Mouse (Mus musculus): ENCODE results near the gene Ndufa4l2. TPM values are rescaled to one million over a fixed set of nuclear protein-coding genes. Genes with fewer than 3 reads are reported as not detected.

Gene Ndufa4l2
- polyA plus RNA-seq, 1 experiment from 2014 or later, result 64.6 TPM

DNA sequence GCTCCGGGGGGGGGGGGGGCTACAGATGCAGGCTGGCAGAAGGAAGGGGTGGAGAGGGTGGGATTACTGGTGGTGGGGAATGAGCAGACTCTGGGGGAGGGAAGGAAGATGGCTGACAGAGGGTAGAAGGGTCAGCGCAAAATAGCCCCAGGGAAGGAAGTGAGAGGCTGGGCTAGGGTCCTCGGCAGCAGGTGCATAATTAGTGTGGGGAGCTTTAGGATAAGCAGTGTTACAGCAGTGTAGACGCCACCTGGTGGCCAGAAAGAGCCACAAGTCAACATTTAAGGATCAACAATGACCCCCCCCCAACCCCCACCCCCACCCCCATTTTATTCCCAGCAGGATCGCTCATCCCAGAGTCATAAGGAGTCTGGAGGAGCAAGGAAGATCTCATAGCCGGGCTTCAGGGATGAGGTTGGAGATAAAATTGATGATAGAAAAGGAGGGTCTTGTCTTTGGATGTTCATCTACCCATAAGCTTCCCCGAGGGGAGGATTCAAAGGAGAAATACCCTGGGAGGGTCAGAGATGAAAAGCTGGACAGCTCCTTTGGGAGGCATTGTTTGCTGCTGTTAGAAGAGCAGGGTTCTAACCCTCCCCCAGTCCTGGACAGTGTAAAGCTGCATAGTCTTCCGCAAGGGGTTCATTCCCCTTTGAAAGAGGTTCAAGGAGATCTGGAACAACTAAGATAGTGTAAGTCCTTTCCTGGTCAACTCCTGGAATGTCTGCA, 22.0 kb downstream of the Ndufa4l2 start:
- peaks cover 51% of the 10 kb centered on the region for H3K27me3 ChIP-seq (replicated peaks; ENCODE audit: control insufficient read depth, insufficient read depth, low read length)

DNA sequence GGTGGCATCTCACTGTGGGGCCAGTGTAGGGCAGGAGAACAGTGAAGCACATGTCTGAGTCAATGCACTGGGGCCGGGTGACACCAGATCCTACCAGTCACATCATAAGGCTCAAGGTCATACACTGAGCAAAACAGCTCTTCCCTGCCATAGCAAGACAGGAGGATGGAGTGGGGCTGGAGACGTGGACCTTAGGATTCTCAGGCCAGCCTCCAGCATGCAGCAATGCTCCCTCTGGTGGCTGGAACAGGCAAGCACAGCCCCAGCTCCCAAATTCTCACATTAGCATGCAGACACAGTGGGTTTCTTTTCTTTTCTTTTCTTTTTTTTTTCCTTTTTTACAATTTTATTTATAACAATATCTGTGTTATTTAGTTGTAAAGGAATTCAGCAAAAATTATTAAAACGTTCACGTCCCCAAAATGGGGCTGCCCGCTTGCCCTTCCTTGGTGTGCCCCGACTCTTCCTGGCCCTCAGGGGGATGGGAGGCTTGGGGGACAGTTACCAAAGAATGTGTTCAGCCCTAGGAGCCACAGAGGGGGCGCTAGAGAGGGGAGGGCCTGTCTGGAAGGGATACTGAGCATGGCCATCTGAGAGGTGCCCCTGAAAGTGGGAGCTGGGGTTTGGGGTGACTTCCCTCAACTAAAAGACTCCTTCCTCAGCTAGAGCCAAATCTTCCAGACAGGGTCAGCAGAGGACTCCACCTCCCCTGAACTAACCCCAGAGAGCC, 23.3 kb downstream of the Ndufa4l2 start:
- 30% methylated on average over 7 of the region's 7 CpGs for WGBS
- H3K9me3 ChIP-seq (ENCODE audit: control insufficient read depth, low read length), result no peaks in the 10 kb centered on the region
- H3K4me3 ChIP-seq (ENCODE audit: low read length), result no peak overlapping the region
- H3K9ac ChIP-seq (ENCODE audit: low read depth, low read length), result no peak overlapping the region
- H3K36me3 ChIP-seq (ENCODE audit: control insufficient read depth, insufficient read depth, low read length), result peaks cover 20% of the 10 kb centered on the region
- peaks cover 39% of the 10 kb centered on the region for H3K27me3 ChIP-seq (replicated peaks; ENCODE audit: control insufficient read depth, insufficient read depth, low read length)
- peaks cover 14% of the 10 kb centered on the region for H3K4me1 ChIP-seq (ENCODE audit: control insufficient read depth, insufficient read depth, low read length)
- peak; percentile 30 for ATAC-seq
- H3K4me2 ChIP-seq (ENCODE audit: low read depth, low read length), result no peak overlapping the region
- no peak overlapping the region for H3K27ac ChIP-seq (ENCODE audit: low read length)

More for the DNA sequence above, 22.0 kb downstream of the Ndufa4l2 start:
- peaks cover 9% of the 10 kb centered on the region for H3K36me3 ChIP-seq (ENCODE audit: control insufficient read depth, insufficient read depth, low read length)
- no peak overlapping the region for H3K4me2 ChIP-seq (ENCODE audit: low read depth, low read length)
- WGBS, result 13% methylated on average over 8 of the region's 8 CpGs
- no peak overlapping the region for H3K27ac ChIP-seq (ENCODE audit: low read length)
- H3K9me3 ChIP-seq (ENCODE audit: control insufficient read depth, low read length), result no peaks in the 10 kb centered on the region
- no peak overlapping the region for H3K9ac ChIP-seq (ENCODE audit: low read depth, low read length)
- ATAC-seq, result no peak
- peaks cover 14% of the 10 kb centered on the region for H3K4me1 ChIP-seq (ENCODE audit: control insufficient read depth, insufficient read depth, low read length)
- H3K4me3 ChIP-seq (ENCODE audit: low read length), result no peak overlapping the region

DNA sequence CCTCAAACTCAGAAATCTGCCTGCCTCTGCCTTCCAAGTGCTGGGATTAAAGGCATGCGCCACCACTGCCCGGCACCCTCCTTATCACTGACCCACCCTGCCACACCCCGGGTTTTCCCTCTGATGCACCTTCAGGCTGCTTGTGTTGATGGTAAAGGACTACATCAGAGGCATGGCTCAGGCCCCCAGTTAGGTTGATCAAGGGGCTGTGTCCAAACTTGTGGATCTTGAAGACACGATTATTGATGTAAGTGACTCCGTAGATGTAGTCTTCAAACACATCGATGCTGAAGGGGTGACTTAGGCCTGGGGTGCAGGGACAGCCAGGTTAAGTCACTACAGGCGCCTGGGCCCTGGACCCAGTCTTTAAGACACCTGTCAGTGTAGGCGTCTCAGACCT, 26.7 kb downstream of the Ndufa4l2 start:
- Histone ChIP-seq H3K36me3 (ENCODE audit: control insufficient read depth, insufficient read depth, low read length) (peaks cover 32% of the 10 kb centered on the region), H3K27me3 (replicated peaks; ENCODE audit: control insufficient read depth, insufficient read depth, low read length) (0 out of 2 replicates have a peak, but pooled peaks cover 5% of the 10 kb centered on the region), H3K4me3 (ENCODE audit: low read length) (no peak overlapping the region), H3K4me1 (ENCODE audit: control insufficient read depth, insufficient read depth, low read length) (no peaks in the 10 kb centered on the region), H3K27ac (ENCODE audit: low read length) (no peak overlapping the region), H3K9me3 (ENCODE audit: control insufficient read depth, low read length) (no peaks in the 10 kb centered on the region), H3K9ac (ENCODE audit: low read depth, low read length) (no peak overlapping the region), H3K4me2 (ENCODE audit: low read depth, low read length) (no peak overlapping the region)
- 88% methylated on average over 8 of the region's 8 CpGs for WGBS
- no peak for ATAC-seq

- no peak overlapping the region for H3K9ac ChIP-seq (ENCODE audit: low read depth, low read length)
- no peak overlapping the region for H3K27ac ChIP-seq (ENCODE audit: low read length)
- peaks cover 35% of the 10 kb centered on the region for H3K36me3 ChIP-seq (ENCODE audit: control insufficient read depth, insufficient read depth, low read length)
- H3K4me2 ChIP-seq (ENCODE audit: low read depth, low read length), result no peak overlapping the region
- WGBS, result 85% methylated on average over 13 of the region's 13 CpGs
- H3K27me3 ChIP-seq (replicated peaks; ENCODE audit: control insufficient read depth, insufficient read depth, low read length), result 0 out of 2 replicates have a peak, but pooled peaks cover under 1% of the 10 kb centered on the region
- no peaks in the 10 kb centered on the region for H3K9me3 ChIP-seq (ENCODE audit: control insufficient read depth, low read length)
- no peak for ATAC-seq
- no peaks in the 10 kb centered on the region for H3K4me1 ChIP-seq (ENCODE audit: control insufficient read depth, insufficient read depth, low read length)
- H3K4me3 ChIP-seq (ENCODE audit: low read length), result no peak overlapping the region
Observed at GRCm38 (mm10) chr10:127542084-127542483, 27.3 kb downstream of the Ndufa4l2 start.

GRCm38 (mm10) chr10:127542720-127543119, 28.0 kb downstream of the Ndufa4l2 start:
- Histone ChIP-seq H3K9me3 (ENCODE audit: control insufficient read depth, low read length) (no peaks in the 10 kb centered on the region), H3K36me3 (ENCODE audit: control insufficient read depth, insufficient read depth, low read length) (peaks cover 35% of the 10 kb centered on the region)
- 57% methylated on average over 6 of the region's 6 CpGs for WGBS

DNA sequence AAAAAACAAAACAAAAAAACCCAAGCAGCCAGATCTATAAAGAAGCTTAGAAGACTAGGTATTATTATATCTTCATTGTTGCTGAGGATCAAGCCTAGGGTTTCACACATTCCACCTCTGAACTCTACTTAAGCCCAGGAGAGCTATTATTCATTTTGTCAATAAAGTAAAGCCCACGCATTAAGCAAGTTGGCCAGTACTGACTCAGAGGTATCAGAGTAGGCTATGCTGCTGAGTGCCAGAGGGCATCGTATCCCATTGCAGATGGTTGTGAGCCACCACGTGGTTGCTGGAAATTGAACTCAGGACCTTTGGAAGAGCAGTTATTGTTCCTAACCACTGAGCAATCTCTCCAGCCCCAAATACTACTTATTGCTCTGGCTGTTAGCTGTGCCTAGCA, 29.1 kb downstream of the Ndufa4l2 start:
- Histone ChIP-seq H3K9me3 (ENCODE audit: control insufficient read depth, low read length) (no peaks in the 10 kb centered on the region), H3K27me3 (replicated peaks; ENCODE audit: control insufficient read depth, insufficient read depth, low read length) (no peaks in the 10 kb centered on the region), H3K9ac (ENCODE audit: low read depth, low read length) (no peak overlapping the region), H3K4me2 (ENCODE audit: low read depth, low read length) (no peak overlapping the region), H3K36me3 (ENCODE audit: control insufficient read depth, insufficient read depth, low read length) (peaks cover 34% of the 10 kb centered on the region), H3K4me1 (ENCODE audit: control insufficient read depth, insufficient read depth, low read length) (no peaks in the 10 kb centered on the region), H3K27ac (ENCODE audit: low read length) (no peak overlapping the region), H3K4me3 (ENCODE audit: low read length) (no peak overlapping the region)
- WGBS, result 79% methylated on average over 3 of the region's 3 CpGs
- no peak for ATAC-seq

More at GRCm38 (mm10) chr10:127542720-127543119, 28.0 kb downstream of the Ndufa4l2 start:
- ATAC-seq, result no peak
- Histone ChIP-seq H3K27me3 (replicated peaks; ENCODE audit: control insufficient read depth, insufficient read depth, low read length) (no peaks in the 10 kb centered on the region), H3K27ac (ENCODE audit: low read length) (no peak overlapping the region), H3K4me1 (ENCODE audit: control insufficient read depth, insufficient read depth, low read length) (no peaks in the 10 kb centered on the region), H3K4me3 (ENCODE audit: low read length) (no peak overlapping the region), H3K9ac (ENCODE audit: low read depth, low read length) (no peak overlapping the region), H3K4me2 (ENCODE audit: low read depth, low read length) (no peak overlapping the region)

DNA sequence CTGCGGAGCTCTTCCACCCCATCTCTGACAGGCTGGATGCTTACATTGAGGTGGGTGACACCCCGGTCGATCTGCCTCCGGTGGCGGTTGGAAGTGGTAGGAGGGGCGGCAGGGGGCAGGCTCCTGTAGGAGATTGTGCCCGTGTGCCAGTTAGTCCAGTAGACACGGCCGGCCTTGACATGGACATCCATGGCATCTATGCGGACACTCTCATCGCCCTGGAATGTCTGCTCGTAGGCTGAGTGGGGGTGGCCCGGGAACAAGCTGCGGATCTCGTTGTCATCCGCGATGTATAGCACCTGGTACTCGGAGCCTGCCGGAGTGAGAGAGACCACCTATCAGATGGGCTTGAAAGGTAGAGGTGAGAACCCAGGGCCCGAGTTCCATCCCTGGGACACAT, 29.6 kb downstream of the Ndufa4l2 start:
- no peaks in the 10 kb centered on the region for H3K9me3 ChIP-seq (ENCODE audit: control insufficient read depth, low read length)
- H3K4me1 ChIP-seq (ENCODE audit: control insufficient read depth, insufficient read depth, low read length), result no peaks in the 10 kb centered on the region
- H3K36me3 ChIP-seq (ENCODE audit: control insufficient read depth, insufficient read depth, low read length), result peaks cover 29% of the 10 kb centered on the region
- H3K27me3 ChIP-seq (replicated peaks; ENCODE audit: control insufficient read depth, insufficient read depth, low read length), result no peaks in the 10 kb centered on the region
- H3K9ac ChIP-seq (ENCODE audit: low read depth, low read length), result no peak overlapping the region
- no peak overlapping the region for H3K4me2 ChIP-seq (ENCODE audit: low read depth, low read length)
- no peak overlapping the region for H3K27ac ChIP-seq (ENCODE audit: low read length)
- H3K4me3 ChIP-seq (ENCODE audit: low read length), result no peak overlapping the region
- WGBS, result 92% methylated on average over 20 of the region's 20 CpGs
- no peak for ATAC-seq

- Histone ChIP-seq H3K9ac (ENCODE audit: low read depth, low read length) (no peak overlapping the region), H3K36me3 (ENCODE audit: control insufficient read depth, insufficient read depth, low read length) (peaks cover 34% of the 10 kb centered on the region)
- whole genome bisulfite sequencing, result 90% methylated on average over 7 of the region's 7 CpGs
Observed at GRCm38 (mm10) chr10:127546505-127546904, 31.7 kb downstream of the Ndufa4l2 start.

DNA sequence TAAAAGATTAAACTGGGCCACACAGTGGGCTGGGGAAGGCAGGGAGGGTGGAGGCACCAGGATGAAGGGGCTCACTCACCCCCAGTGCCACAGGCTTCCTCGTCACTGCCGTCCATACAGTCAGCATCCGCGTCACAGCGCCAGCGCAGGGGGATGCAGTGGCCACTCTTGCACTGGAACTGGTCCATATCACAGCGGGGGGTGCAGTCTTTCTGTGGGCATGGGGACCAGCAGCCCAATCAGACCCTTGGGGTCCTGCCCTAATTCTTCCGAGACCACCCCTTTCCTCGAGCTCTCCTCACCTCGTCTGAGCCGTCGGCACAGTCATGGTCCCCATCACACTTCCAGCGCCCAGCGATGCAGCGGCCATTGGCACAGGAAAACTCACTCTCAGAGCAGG, 33.5 kb downstream of the Ndufa4l2 start:
- Histone ChIP-seq H3K27me3 (replicated peaks; ENCODE audit: control insufficient read depth, insufficient read depth, low read length) (no peaks in the 10 kb centered on the region), H3K36me3 (ENCODE audit: control insufficient read depth, insufficient read depth, low read length) (peaks cover 25% of the 10 kb centered on the region), H3K4me3 (ENCODE audit: low read length) (no peak overlapping the region), H3K4me1 (ENCODE audit: control insufficient read depth, insufficient read depth, low read length) (no peaks in the 10 kb centered on the region), H3K9me3 (ENCODE audit: control insufficient read depth, low read length) (no peaks in the 10 kb centered on the region), H3K27ac (ENCODE audit: low read length) (no peak overlapping the region), H3K4me2 (ENCODE audit: low read depth, low read length) (no peak overlapping the region), H3K9ac (ENCODE audit: low read depth, low read length) (no peak overlapping the region)
- 90% methylated on average over 15 of the region's 15 CpGs for WGBS
- no peak for ATAC-seq

More at GRCm38 (mm10) chr10:127546505-127546904, 31.7 kb downstream of the Ndufa4l2 start:
- no peaks in the 10 kb centered on the region for H3K27me3 ChIP-seq (replicated peaks; ENCODE audit: control insufficient read depth, insufficient read depth, low read length)
- no peak overlapping the region for H3K4me2 ChIP-seq (ENCODE audit: low read depth, low read length)
- ATAC-seq, result no peak
- H3K4me1 ChIP-seq (ENCODE audit: control insufficient read depth, insufficient read depth, low read length), result no peaks in the 10 kb centered on the region
- no peak overlapping the region for H3K27ac ChIP-seq (ENCODE audit: low read length)
- no peak overlapping the region for H3K4me3 ChIP-seq (ENCODE audit: low read length)
- H3K9me3 ChIP-seq (ENCODE audit: control insufficient read depth, low read length), result no peaks in the 10 kb centered on the region

All from intestine, embryonic 16.5 days (tissue).